Mouse (Mus musculus): ENCODE results near the gene Ppm1e.

The Ppm1e gene

GRCm38 (mm10) chr11:87358331-87359261 lies at the start of gene Ppm1e:
Ppm1e (minus strand) TSS chr11:87359023.
- peak; percentile 72 for DNase-seq

GRCm38 (mm10) chr11:87404876-87405275 lies 46.1 kb upstream of the Ppm1e start, which contains the start of the genes Rad51c and Tex14:
Rad51c (minus strand) TSS chr11:87404954.
Tex14 (plus strand) TSS chr11:87405065.
- DNase-seq, result peak; percentile 72

- DNase-seq, result peak; percentile 96
Observed at GRCm38 (mm10) chr11:87404111-87404853, 45.5 kb upstream of the Ppm1e start.

GRCm38 (mm10) chr11:87398402-87398801 lies 39.6 kb upstream of the Ppm1e start:
- DNase-seq, result no peak

- DNase-seq, result no peak
Observed at GRCm38 (mm10) chr11:87393855-87394254, 35.0 kb upstream of the Ppm1e start.

GRCm38 (mm10) chr11:87385676-87386075 lies 26.9 kb upstream of the Ppm1e start:
- no peak for DNase-seq

- DNase-seq, result no peak
Observed at GRCm38 (mm10) chr11:87384551-87384950, 25.7 kb upstream of the Ppm1e start.

- no peak for DNase-seq
Observed at GRCm38 (mm10) chr11:87367865-87368580, 9.2 kb upstream of the Ppm1e start.

GRCm38 (mm10) chr11:87367061-87367460 lies 8.2 kb upstream of the Ppm1e start:
- DNase-seq, result no peak

- DNase-seq, result no peak
Observed at GRCm38 (mm10) chr11:87365120-87365519, 6.3 kb upstream of the Ppm1e start.

GRCm38 (mm10) chr11:87359262-87359612 lies 414 bp upstream of the Ppm1e start:
- DNase-seq, result no peak

GRCm38 (mm10) chr11:87357317-87358300 lies 1.2 kb downstream of the Ppm1e start:
- peak; percentile 6 for DNase-seq

GRCm38 (mm10) chr11:87354861-87355260 lies 4.0 kb downstream of the Ppm1e start:
- DNase-seq, result no peak

GRCm38 (mm10) chr11:87353646-87354170 lies 5.1 kb downstream of the Ppm1e start:
- no peak for DNase-seq

GRCm38 (mm10) chr11:87326381-87326780 lies 32.4 kb downstream of the Ppm1e start:
- DNase-seq, result no peak

GRCm38 (mm10) chr11:87322558-87322957 lies 36.3 kb downstream of the Ppm1e start:
- no peak for DNase-seq

GRCm38 (mm10) chr11:87320007-87320406 lies 38.8 kb downstream of the Ppm1e start:
- no peak for DNase-seq

GRCm38 (mm10) chr11:87318956-87319708 lies 39.7 kb downstream of the Ppm1e start:
- peak; percentile 66 for DNase-seq

GRCm38 (mm10) chr11:87313533-87313932 lies 45.3 kb downstream of the Ppm1e start:
- no peak for DNase-seq

- DNase-seq, result no peak
Observed at GRCm38 (mm10) chr11:87310309-87310708, 48.5 kb downstream of the Ppm1e start.

Data from cerebellum, adult 11-12 months (tissue).